Mouse (Mus musculus) right cerebral cortex, adult 18-20 months (tissue): ENCODE measurements around the gene Zdhhc19.
"Not testable (repeated sequence)": the region's sequence is repeated elsewhere in the genome, so short reads cannot be mapped to it uniquely, and the experiment has no call there.

Experiments
- DNase-seq: peaks from one replicate; pipeline ENCODE4 v3.0.0; 2022; ENCODE audit warnings: mixed read lengths

Zdhhc19 gene

DNA sequence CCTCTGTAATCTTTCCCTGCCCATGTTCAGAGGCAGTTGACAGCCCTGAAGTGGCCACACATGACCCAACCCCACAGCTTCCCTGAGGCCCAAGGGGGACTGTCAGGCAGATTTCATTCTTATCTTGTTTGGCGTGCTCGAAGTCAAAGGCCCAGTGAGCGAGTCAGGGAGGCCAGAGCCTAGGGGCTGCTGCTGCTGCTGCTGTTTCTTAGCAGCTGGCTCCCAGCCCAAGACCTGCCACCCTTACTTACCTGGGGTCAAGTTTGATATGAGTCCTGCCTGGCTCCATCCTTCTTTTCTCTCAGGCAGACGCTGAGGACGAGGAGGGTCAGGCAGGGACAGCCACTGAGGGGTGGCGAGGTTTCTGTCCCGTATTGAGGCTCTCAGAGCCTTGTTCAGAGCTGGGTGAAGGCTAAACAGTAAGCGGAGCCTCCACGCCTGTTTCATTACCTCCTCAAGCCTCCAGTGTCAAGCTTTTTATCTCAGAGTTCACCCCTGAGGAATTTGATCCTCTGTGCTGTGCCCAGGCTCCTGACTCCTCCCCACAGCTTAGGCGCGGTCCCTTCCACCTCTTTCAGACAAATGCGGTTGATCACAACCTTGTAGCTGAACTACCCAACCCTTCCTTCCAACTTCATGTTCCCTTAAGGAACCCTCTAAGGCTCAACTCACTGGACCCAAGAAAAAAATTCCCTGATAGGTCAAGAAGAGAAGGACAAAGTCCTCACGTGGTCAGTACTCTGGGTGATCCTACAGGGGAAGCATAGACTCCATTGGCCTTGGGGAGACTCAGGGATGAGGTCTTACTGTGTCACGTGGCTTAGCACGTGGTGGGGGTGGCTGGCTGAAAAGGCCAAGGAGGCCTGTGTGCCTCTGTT, 8.6 kb upstream of the Zdhhc19 start, which contains the start of gene Slc51a:
Gene Slc51a, minus strand, starts transcription at position 646 of the 878 bp plus-strand sequence.
- no peak for DNase-seq

DNA sequence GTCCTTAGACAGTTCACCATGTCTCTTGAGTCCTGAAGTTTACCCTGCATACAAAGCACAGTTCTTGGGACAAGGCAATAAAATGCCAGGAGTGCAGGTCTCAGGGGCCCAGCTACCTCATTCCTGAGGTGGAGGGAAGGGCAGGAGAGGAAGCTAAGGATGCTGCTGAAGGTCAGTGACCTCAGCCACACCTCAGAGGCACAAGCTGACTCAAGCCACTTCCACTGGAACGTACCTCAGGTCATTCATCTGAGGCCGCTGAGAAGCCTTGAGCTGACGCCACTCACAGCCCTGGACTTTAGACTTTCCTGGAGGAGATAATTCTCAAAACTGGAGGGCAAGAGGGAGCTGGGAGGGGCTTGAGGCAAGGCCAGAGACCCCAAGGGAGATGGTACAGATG, 7.1 kb upstream of the Zdhhc19 start:
- DNase-seq = no peak

DNA sequence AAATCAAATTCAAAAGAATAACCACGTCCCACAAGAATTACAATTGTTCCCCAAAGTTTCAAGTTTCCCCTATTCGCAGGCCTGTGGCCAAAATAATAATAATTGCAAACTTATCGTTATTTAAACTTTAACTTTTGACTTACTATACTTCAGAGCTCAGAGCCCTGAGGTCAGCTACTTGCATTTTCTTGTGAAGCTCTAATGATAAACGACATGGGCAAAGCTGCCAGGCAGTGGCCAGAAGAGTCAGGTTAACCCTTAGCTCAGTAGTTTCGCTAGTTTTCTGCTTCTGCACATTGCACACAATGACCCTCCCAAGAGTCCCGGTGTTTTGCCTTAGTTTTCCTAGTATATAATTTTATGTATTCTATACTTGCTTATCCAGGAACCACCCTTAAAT, 1.7 kb upstream of the Zdhhc19 start:
- not testable (repeated sequence) for DNase-seq

DNA sequence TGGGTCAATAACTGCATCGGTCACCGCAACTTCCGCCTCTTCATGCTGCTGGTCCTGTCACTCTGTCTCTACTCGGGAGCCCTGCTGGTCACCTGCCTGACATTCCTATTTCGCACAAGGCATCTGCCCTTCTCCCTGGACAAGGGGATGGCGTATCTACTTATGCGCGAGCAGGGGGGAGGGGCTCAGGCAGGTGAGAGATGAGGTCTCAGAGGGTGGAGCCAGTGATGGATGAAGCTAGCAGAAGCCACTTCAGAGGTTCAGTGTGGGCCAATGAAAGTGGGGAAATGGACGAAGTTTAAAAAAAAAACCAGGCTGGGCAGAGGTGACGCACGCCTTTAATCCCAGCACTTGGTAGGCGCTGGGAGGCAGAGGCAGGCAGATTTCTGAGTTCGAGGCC, 2.9 kb downstream of the Zdhhc19 start:
- no peak for DNase-seq

DNA sequence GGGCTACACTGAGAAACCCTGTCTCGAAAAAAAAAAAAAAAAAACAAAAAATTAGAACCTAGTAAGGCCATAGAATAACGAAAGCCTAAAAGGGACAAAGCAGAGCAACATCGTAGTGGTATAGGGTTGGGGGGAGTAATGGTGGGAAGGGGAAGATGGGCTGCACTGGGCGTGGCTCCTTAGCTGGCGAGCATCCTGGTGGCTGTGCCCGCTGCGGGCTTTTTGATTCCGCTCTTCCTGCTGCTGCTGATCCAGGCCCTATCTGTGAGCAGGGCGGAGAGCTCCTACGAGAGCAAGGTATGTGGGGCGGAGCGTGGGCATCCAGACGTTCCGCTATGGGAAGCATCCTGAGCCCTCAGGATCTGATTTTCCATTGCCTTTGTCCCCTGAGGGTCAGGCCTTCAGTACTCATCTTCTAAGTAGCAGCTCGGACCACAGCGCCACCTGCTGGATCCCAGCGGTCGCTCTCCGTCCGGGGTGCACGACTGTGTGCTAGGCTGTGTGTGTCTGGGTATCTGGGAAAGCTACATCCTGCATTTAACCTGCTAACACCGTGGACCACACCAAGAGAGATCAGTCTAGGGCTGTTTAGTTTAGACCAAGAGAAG, 3.5 kb downstream of the Zdhhc19 start:
- peak; percentile 85 for DNase-seq

DNA sequence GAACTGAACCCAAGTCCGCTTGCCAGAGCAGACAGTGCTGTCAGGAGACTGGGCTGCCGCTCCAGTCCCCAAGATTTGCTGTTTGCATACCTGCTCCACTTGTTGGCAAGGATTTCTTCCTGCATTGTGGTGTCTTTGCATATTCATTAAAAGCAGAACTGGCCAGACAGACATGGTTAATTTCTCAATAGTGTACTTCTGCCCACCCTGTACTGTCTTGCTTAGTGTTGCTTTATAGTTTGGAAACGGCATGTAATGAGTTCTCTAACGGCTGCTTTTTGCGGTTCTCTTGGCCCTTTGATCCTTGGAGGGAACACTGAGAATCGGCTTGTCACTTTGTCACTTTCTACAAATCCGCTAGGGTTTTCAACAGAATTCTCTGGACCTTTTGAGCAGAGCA, 5.4 kb downstream of the Zdhhc19 start:
- DNase-seq = no peak

DNA sequence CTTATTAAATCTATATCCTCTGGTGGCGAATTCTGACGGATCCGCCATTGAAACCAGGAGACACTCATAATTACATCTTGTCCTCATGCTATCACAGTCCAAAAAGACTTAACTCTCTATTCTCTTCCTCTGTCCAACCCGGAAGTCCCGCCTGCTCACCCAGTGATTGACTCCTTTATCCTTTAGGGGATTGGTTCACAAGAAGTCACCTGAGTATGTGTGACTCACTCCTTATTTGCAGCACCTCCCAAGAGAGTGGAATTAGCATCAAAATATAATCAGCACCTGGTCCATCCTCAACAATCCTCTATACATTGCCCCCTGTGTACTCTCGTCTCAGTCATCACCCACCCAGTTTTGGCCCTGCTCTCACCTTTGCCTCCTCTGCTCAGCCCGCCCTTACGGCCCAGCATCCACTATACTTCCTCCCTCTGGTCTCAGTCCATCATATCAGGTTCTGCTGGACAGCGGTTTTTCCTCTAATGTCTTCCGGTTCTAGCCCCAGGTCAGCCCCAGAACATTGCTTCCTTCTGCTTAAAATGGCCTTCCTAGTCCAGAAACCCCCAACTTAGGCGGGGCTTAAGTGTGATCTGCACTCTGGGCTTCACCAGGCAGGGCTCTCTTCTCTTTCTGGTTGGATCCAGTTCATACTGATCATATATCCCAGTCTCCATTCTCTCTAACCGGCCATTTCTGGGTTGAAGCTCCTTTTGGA, 6.7 kb downstream of the Zdhhc19 start:
- no peak for DNase-seq

DNA sequence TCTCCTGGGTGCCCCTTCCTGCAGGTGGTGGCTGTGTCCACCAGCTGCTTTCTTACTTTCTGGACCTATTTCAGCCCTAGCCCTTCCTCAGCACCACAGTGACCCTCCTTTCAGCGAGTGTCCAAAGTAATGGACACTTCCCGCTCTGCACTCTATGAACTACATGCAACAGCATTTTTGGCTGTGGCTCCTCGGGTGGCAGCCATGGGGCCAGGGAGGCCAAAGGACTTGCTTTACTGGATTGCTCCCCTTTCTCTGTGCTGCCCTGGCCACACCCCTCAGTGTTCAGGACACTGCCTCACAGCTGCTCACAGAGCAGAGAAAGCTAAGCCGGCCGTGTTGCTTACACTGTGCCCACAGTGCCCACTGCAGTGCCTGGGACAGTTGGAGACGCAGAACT, 7.6 kb downstream of the Zdhhc19 start:
- DNase-seq = no peak

DNA sequence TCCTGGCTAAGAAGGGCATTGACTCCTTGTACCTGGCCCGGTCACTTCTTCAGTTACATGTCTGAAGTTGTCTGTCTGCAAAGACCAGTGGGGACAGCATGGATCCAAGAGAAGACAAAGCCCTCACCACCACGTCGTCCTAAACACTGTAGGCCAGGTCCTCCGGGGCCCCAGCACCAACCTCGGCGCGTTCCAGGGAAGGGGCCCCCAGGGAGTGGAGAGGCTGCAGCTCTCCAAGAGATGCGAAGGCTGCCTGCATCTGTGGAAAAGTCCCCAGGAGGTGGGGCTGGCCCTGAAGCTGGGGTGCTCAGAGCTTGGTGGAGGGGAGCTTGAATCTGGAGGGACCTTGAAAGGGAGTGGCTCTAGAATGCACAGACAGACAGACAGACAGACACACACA, 10.2 kb downstream of the Zdhhc19 start:
- DNase-seq = no peak

DNA sequence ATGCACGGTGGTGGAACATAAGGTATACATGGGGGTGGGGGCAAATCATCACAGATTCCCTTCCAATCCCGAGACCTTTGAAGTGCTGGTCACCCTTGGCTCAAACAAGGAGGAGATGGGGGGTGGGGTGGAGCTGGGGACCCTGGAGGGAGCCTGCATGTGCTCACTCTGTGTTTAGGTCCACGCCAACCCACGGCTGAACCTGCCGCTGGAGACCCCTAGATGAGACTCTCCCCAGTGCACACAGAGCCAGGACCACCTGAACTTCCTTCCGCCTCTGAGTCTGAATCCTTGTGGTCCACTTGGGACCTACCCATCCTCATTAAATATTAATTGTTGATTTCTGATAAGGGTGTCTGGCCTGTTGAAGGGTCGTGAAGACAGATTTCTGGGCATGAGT, 10.8 kb downstream of the Zdhhc19 start:
- no peak for DNase-seq

DNA sequence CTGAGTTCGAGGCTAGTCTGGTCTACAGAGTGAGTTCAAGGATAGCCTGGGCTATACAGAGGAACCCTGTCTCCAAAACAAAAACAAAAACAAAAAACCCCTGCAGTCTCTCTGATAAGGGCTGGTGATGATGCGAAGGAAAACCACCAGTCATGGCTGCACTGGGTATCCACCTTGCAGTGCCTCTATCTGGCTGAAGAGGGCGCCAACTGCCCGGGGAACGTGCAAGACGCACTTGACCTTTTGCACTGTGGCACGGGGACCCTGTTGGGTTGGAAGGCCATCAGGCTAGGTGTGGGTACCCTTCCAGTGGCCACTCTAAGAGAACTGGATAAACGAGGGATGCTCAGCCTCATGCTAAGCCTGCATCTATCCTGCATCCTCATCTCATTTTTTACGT, 11.3 kb downstream of the Zdhhc19 start:
- peak; percentile 60 for DNase-seq

DNA sequence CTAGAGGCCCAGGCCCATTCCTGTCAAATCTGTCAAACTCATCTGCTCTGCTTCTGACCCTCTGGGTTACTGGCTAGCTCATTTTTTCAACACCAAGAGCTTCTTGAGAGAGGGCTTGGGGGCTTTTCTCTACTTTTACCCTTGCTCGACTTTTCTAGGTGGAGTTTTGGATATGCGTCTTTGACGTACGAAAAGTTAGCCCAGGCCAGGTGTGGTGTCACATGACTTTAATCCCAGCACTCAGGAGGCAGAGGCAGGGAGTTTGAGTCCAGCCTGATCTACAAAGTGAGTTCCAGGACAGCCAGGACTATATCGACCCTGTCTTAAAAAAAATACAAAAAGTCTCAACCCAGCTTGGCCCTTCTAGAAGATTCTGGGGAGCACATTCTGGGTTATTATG, 12.0 kb downstream of the Zdhhc19 start:
- DNase-seq = no peak

DNA sequence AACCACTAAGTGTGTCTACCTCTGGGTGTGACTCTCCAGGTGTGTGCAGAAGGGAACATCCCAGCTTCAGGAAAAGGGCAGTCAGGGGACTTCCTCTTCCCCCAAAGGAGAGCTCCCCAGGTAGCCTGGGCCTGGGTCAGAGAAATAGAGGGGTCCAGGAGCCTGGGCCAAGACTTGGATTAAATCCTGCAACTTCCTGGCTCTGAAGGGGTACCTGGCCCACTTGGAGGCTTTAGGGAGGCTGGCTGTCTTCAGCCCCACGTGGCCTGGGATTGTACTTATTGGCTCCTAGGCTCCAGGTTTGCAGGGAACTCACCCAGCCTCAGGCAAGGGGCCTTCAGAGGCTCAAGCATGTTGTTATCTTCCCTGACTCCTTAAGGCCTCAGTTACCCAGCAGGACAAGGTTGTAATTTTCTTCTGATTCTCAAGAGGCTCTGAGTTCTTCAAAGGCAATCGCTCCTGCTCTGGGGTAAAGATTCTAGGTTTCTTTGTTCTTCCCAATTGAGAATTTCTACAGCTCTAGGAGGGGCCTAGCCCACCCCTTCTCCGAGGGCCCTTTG, 12.5 kb downstream of the Zdhhc19 start:
- no peak for DNase-seq

DNA sequence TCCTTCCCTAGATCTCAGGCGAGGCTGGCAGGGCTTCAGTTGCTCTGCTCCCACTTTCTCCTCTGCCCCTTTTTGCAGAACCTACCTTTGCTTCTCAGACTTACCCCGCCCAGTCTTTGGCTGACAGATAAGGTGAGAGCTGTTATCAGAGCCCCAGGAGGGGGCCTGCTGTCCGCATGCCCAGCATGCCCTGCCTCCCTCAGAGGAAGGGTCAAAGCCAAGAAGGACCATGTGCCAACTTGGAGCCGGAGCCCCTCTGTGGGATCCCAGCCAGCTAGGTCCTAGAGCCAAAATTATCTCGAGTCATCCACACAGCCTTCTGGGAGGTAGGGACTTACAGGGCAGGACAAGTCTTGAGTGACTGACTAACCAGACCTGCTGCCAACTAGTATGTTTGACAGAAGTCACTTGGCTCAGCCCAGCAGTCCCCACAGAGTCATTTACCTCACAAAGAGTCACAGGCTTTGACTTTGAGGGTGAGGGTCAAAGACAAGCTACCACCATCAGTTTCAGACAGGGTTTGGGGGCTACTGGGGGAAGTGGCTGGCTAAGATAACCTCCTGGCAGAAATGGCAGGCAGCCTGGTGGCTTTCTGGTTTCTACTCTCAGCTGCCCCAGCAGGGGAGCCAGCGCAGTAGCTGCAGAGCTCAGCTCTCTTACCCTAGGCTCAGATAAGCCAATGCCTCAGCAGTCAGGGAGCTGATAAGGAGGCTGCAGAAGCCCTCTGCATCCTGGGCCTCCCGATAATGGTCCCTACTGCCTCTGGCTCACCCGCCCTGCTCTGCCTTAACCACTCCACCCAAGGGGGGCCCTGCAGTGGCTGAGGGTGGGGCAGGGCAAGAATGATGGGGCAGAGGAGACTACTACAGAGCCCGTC, 13.2 kb downstream of the Zdhhc19 start:
- DNase-seq = no peak

DNA sequence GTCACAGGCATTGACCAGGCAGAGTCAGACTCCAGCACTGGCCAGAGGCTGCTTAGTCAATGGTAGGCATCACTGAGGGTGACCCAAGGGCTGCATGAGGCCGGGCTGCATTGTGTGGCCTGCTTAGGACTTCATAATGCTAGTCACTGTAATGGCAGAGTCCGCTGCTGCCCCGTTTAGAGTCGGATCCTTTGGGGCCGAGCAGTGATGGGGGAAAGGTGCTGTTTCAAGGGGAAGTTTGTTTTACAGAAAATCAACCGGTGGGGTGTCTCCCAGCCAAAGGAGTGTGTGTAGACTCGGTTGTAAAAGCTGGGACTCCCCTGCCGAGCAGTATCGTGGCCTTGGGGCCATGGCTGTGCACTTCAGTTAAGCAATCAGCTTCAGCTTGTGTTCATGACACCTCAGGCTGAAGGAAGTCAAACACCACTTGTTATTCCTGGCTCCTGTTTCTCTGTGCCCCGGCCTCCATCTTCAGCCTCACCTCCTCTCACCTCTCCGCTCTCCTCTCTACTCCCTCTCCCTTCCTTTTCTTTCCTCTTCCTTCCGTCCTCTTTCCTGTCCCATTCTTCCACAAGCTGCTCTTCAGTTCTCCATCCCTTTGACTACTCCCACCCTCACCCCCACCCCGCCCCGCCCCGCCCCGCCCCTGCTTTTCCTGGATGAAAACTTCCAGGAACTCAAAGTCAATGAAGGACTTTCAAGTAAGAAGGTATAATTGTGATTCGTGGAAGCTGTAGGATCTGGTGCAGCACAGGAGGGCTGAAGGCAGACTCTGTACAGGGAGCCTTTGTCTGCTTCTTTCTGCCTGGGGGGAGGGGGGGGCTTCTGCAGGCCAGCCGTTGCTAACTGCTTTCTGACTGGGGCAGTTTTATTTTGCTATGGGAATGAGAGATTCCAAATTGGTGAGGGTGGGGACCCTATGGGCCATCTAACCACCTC, 14.6 kb downstream of the Zdhhc19 start:
- DNase-seq = no peak

DNA sequence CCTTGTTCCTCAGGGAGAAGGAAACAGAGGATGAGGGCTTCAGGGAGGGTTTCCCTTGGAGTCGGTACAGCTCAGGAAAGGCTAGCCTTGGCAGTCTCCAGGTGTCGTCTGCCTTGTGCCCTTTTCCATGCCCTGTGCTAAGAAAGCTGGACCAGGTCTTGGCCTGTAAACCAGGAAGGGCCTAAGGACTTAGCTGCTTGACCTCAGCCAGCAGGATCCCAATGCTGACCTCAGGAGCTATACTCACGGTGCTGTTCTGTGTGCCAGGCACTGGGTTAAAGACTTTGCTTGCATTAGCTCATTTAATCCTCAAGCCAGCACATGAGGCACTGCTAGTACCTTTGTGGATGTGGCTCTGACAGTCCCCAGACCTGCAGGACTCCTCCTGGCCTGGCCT, 15.3 kb downstream of the Zdhhc19 start:
- DNase-seq = no peak

DNA sequence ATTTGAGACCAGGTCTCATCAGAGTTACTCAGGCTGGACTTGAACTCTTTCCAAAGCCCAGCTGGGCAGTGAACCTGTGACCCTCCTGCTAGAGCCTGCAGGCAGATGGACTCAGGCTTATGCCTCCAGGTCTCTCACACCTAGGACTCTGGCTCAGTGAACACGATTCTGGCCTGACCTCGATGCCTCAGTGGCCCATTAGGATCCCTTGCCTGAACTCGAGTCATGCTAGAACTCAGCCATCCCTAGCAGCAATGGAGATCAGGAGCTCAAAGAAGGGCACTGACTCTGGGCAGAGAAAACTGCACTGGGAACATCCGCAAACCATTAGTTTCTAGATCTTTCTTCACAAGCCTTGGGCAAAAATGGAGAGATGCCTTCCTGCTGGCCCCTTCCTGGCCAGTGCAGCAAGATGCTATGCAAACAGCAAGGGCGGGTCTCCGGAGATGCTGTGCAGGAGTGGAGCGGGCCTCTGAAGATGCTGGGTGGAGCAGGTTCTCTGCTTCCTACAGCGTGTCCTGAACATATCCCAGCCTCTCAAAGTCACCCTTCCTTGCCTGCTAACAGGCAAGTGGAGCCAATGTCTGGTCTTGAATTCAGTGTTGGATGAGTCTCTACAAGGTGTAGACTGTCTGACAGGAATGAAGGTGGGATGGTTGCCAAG, 15.9 kb downstream of the Zdhhc19 start:
- DNase-seq = no peak

DNA sequence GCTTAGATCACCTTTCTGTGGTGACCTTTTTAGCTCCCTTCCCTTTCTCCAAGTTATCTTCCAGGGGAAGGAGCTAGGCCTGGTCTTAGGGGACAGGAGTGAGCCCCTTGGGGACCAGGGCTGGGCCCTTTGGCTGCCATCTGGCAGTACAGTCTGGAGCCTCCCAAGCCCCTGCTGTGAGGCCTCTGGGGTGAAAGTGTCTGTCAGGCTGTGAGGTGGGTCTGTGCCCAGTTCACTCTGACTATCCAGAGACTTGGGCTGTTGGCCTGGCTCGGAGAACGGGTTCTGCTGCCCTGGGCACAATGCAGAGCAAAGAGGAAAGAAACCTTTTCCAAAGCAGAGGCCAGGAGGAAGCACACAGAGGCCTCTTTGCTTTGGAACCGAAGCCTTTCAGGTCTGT, 16.9 kb downstream of the Zdhhc19 start:
- DNase-seq = no peak

DNA sequence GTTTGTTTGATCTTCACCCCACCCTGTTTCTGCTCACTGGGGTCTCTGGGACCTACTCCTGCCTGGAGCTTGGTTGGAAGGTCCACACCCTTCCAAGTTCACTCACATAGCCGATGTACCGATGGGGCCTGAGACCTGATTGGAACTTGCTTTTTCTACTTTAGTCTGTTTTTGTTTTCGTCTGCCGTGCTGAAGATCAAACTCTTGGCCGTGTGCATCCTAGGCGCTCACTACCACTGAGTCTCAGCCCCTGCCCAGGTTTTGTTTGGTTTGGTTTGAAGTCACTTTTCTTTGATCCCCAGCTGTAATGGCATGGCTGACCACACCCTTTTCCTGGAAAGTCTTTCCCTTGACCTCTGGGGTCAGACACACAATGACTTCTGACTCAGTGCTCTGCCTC, 17.3 kb downstream of the Zdhhc19 start:
- DNase-seq = no peak

DNA sequence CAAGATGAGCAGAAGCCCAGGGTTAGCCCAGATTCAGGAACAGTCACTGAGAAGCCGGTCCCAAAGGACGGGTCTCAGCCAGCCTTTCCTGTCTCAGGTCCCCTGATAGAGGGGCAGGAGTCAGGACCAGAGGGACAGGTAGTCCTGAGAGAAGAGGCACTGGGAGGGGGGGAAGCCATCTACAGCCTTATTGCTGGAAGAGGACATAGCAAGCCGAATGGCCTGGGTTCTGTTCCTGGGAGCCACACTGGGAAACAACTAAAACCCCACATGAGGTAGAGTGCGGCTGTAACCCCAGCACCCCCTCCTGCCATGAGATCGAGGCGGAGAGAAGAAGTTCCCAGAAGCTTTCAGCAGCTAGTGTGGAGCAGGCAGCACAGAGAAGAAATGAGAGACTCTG, 17.9 kb downstream of the Zdhhc19 start:
- DNase-seq = no peak
